Mouse (Mus musculus): ENCODE results near the gene Cep83. TPM values are rescaled to one million over a fixed set of nuclear protein-coding genes. Genes with fewer than 3 reads are reported as not detected.

The Cep83 gene
- polyA plus RNA-seq, 1 experiment: 24.6 TPM

DNA sequence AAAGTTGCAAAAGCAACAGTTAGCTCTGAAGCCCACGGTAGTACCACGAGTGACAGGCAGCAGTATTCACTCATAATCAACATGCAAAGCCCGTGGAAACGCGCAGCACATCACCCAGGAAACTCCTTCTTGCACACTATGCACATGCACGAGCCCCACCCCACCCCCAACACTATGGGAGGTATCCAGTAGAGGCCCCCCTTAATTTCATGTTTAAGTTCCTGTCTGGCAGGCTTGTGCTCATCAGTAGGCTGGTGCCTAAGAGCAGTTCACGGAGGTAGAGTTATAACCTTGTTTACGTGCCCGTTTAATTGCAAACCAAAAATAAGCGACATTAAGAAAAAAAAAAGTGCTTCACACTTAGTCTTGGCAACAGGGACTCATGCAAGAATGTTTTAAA, 138.9 kb downstream of the Cep83 start:
- no peaks in the 10 kb centered on the region for H3K27me3 ChIP-seq (ENCODE audit: control insufficient read depth, insufficient read depth, low read length)
- H3K4me3 ChIP-seq (ENCODE audit: control insufficient read depth, low read depth, low read length): no peak overlapping the region
- no peaks in the 10 kb centered on the region for H3K36me3 ChIP-seq (ENCODE audit: control insufficient read depth, insufficient read depth, low read length)
- no peaks in the 10 kb centered on the region for H3K4me1 ChIP-seq (ENCODE audit: control insufficient read depth, insufficient read depth, low read length)
- H3K27ac ChIP-seq (ENCODE audit: control insufficient read depth, insufficient read depth, low read depth, low read length): no peak overlapping the region
- no peak for TF ChIP-seq POLR2A (IDR thresholded peaks at IDR 0.05; ENCODE audit: control insufficient read depth, low read depth, low read length)
- no peak for TF ChIP-seq CTCF (IDR thresholded peaks at IDR 0.05; ENCODE audit: control insufficient read depth, insufficient read depth, insufficient replicate concordance, low read depth, low read length)

DNA sequence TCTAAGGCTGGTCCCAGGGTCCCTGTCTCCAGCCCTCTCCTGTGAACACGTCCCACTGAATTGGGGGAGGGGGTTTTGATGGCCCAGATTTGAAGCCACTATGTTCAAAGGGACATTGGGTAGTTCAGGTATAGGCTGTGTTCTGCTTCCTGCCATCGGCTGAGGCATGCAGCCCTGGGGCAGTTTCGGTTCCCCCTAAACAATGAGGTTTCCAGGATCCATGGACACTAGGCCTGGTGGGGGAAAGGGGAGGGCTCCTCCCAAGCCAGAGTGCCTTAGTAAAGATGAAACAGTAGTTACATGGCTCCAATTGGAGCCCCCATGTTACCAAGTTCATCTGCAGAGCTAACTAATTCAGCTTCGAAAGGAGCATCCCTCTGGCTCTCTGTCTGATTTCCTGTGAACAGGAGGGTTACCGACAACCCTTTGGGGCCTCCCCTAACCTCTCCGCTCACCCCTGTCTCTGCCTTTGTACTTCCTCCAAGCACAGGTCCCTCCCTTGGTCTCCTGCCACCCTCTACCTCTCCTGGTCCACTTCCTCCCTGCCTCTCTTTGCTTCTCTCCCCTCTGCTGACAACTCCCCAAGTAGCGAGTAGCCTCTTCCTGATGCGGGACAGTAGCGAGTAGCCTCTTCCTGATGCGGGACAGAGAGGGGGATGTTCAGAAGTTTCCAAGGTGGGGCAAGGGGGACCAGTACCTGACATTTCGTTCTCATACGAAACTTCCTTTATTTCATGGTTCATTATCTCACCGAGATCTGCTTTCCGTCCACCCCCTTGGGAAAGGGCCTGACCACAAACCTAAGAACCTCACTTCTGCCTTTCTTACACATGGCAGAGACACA, 139.7 kb downstream of the Cep83 start:
- Histone ChIP-seq H3K36me3 (ENCODE audit: control insufficient read depth, insufficient read depth, low read length) (no peaks in the 10 kb centered on the region), H3K4me1 (ENCODE audit: control insufficient read depth, insufficient read depth, low read length) (no peaks in the 10 kb centered on the region), H3K27ac (ENCODE audit: control insufficient read depth, insufficient read depth, low read depth, low read length) (no peak overlapping the region), H3K4me3 (ENCODE audit: control insufficient read depth, low read depth, low read length) (no peak overlapping the region), H3K27me3 (ENCODE audit: control insufficient read depth, insufficient read depth, low read length) (no peaks in the 10 kb centered on the region)
- TF ChIP-seq POLR2A (IDR thresholded peaks at IDR 0.05; ENCODE audit: control insufficient read depth, low read depth, low read length) (no peak), CTCF (IDR thresholded peaks at IDR 0.05; ENCODE audit: control insufficient read depth, insufficient read depth, insufficient replicate concordance, low read depth, low read length) (no peak)

DNA sequence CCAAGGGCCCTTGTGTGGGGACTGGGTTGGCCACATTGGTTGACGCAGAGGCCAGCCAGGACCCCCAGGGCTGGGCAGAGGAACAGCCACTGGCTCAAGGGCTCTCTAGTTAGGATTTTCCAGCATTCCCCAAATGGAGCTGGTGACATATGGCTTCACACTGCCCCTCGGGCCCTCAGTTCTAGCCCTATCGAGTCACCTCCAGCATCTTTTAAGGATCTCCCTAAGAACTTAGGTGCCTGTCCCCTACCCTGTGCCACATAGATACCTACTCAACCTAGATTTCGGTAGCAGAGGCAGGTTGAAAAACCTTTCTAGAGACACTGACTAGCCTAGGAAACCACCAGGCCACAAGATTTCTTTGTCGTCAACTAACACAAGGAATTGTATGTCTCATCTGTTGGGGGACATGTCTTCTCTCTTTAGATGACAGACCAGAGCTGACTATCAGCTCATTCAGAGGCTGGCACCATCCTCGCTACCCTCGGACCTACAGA, 140.3 kb downstream of the Cep83 start:
- TF ChIP-seq POLR2A (IDR thresholded peaks at IDR 0.05; ENCODE audit: control insufficient read depth, low read depth, low read length) (no peak), CTCF (IDR thresholded peaks at IDR 0.05; ENCODE audit: control insufficient read depth, insufficient read depth, insufficient replicate concordance, low read depth, low read length) (no peak)
- Histone ChIP-seq H3K4me3 (ENCODE audit: control insufficient read depth, low read depth, low read length) (no peak overlapping the region), H3K27me3 (ENCODE audit: control insufficient read depth, insufficient read depth, low read length) (no peaks in the 10 kb centered on the region), H3K36me3 (ENCODE audit: control insufficient read depth, insufficient read depth, low read length) (no peaks in the 10 kb centered on the region), H3K27ac (ENCODE audit: control insufficient read depth, insufficient read depth, low read depth, low read length) (no peak overlapping the region), H3K4me1 (ENCODE audit: control insufficient read depth, insufficient read depth, low read length) (no peaks in the 10 kb centered on the region)

DNA sequence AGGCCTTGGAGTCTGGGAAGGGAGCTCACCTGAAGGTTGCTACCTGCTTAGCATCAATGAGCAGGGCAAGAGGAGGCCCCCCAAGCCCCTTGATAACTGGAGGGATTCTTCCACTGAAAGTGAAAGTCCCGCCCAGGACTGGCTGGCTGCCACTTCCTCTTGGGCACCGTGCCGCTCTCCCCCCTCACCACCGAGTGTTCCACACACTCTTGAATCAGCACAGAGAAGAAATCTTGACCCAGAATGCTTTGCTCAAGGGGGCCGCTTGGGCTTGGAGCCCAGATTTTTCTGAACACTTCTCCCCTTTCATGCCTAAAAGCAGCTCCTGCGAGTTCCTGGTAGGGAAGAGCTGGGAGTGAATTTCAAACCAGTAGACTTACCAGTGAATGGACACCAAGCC, 141.0 kb downstream of the Cep83 start:
- H3K36me3 ChIP-seq (ENCODE audit: control insufficient read depth, insufficient read depth, low read length): no peaks in the 10 kb centered on the region
- no peak overlapping the region for H3K27ac ChIP-seq (ENCODE audit: control insufficient read depth, insufficient read depth, low read depth, low read length)
- H3K4me1 ChIP-seq (ENCODE audit: control insufficient read depth, insufficient read depth, low read length): no peaks in the 10 kb centered on the region
- H3K4me3 ChIP-seq (ENCODE audit: control insufficient read depth, low read depth, low read length): no peak overlapping the region
- no peaks in the 10 kb centered on the region for H3K27me3 ChIP-seq (ENCODE audit: control insufficient read depth, insufficient read depth, low read length)
- TF ChIP-seq CTCF (IDR thresholded peaks at IDR 0.05; ENCODE audit: control insufficient read depth, insufficient read depth, insufficient replicate concordance, low read depth, low read length): no peak
- no peak for TF ChIP-seq POLR2A (IDR thresholded peaks at IDR 0.05; ENCODE audit: control insufficient read depth, low read depth, low read length)

DNA sequence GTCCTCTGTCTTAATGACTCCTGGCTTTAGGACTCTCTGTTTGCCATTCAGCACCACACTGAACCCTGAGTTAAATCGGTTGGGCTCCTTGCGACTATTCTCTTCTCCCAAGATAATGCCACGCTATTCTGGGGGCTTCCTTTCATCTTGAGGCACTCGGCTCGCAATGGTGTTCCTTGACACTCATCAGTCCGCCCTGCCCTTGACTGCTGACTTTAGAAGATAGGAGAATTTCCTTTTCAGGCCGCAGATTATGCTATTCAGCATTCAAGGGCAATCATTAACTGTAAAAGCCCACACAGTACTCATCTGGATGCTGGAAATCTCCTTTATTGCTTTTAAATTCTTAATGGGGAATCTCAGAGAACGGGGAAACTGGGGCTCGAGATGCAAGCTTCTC, 147.4 kb downstream of the Cep83 start:
- H3K4me3 ChIP-seq (ENCODE audit: control insufficient read depth, low read depth, low read length): no peak overlapping the region
- no peak overlapping the region for H3K27ac ChIP-seq (ENCODE audit: control insufficient read depth, insufficient read depth, low read depth, low read length)
- TF ChIP-seq POLR2A (IDR thresholded peaks at IDR 0.05; ENCODE audit: control insufficient read depth, low read depth, low read length) (no peak), CTCF (IDR thresholded peaks at IDR 0.05; ENCODE audit: control insufficient read depth, insufficient read depth, insufficient replicate concordance, low read depth, low read length) (no peak)
- H3K36me3 ChIP-seq (ENCODE audit: control insufficient read depth, insufficient read depth, low read length): no peaks in the 10 kb centered on the region
- no peaks in the 10 kb centered on the region for H3K4me1 ChIP-seq (ENCODE audit: control insufficient read depth, insufficient read depth, low read length)
- no peaks in the 10 kb centered on the region for H3K27me3 ChIP-seq (ENCODE audit: control insufficient read depth, insufficient read depth, low read length)
